Mouse (Mus musculus): ENCODE measurements at regions not wholly inside any gene's neighbourhood (a gene's known extent, or its start where the extent isn't known, plus 50 kb on each side); places are given as distances from the start of the nearest gene placed in this dataset.

DNA sequence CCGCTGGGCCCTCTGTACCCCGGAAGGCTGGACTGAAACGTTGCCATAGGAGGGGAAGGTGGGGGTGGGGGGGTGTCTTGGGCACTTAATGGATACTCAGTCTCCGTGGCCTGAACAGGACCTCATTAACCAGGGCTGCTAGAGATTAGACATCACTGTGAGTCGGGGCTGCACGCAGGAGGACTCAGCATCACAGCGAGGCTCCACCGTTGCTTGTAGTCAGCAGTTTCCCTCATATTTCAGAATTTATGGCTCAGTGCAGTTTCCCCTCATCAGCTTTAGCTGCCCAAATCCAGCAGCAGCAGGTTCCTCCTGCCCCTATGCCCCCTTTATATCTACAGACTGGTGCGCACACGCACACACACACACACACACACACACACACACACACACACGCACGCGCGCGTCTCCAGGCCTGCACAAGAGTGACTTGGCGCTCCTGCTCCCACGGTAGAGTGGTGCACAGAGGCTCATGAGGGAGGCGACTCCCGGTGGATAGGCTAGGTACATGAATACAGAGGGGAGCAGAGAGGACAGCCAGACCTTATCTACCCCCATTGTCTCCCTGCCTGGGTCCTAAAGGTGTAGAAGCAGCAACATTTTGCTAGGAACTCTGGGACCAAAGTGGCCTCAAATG, 605.8 kb upstream of the Adam5 start:
- TF ChIP-seq CTCF (IDR thresholded peaks at IDR 0.05; ENCODE audit: low read depth, low read length) = no peak
- no peak for TF ChIP-seq POLR2A (IDR thresholded peaks at IDR 0.05; ENCODE audit: borderline replicate concordance, low read depth, low read length)

All from bone marrow macrophage, adult 2 months (primary cell).